Mouse (Mus musculus): ENCODE data around the gene Pitx1. TPM values are rescaled to one million over a fixed set of nuclear protein-coding genes. Genes with fewer than 3 reads are reported as not detected.

Pitx1 gene
- 0.36 TPM in 1 of 2 replicates, not detected in the other for polyA plus RNA-seq (2015; fragmentation: Nextera tagmentation; extraction: Ambion mirVana)

DNA sequence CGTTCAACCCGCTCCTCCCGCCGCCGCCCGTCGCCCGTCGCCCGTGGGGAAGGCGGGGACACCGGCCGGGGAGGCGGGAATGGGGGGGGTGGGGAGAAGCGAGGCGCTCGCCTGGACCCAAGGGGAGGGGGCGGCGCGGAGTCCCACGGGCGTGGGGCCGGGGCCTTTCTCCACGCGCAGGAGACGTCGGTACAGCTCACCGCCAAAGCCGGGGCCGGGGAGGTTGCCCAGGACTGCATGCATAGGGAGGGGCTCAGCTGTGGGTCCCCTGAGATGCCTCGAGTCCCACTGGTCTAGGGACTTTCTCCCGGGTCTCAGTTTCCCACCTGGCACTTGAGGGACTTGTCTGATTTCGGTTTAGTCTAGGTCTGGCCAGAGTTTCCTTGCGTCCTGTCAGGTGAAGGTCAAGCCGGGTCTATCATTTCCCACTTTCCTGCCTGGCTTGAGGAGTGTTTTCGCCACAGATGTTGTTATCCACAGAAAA, at the start of gene Pitx1:
Pitx1 (minus strand) TSS at position 51 of the 484 bp plus-strand sequence.
- H3K9me3 ChIP-seq (ENCODE audit: control insufficient read depth, low read length) = no peaks in the 10 kb centered on the region
- WGBS = 1% methylated on average over 23 of the region's 36 CpGs
- H3K4me2 ChIP-seq (ENCODE audit: low read length) = no peak within 1 kb of the TSS
- no peak for ATAC-seq
- H3K36me3 ChIP-seq (ENCODE audit: control insufficient read depth, insufficient read depth, low read length) = no peaks in the 10 kb centered on the region
- no peak within 1 kb of the TSS for H3K27ac ChIP-seq (ENCODE audit: low read depth, low read length)
- H3K4me1 ChIP-seq (ENCODE audit: control insufficient read depth, insufficient read depth, low read depth, low read length) = no peaks in the 10 kb centered on the region; the same call in 1 of the 2 replicates
- peaks cover 77% of the 10 kb centered on the region for H3K27me3 ChIP-seq (replicated peaks; ENCODE audit: control insufficient read depth, insufficient read depth, low read length)
- no peak within 1 kb of the TSS for H3K9ac ChIP-seq (ENCODE audit: low read depth, low read length)
- no peak within 1 kb of the TSS for H3K4me3 ChIP-seq (ENCODE audit: low read length)

DNA sequence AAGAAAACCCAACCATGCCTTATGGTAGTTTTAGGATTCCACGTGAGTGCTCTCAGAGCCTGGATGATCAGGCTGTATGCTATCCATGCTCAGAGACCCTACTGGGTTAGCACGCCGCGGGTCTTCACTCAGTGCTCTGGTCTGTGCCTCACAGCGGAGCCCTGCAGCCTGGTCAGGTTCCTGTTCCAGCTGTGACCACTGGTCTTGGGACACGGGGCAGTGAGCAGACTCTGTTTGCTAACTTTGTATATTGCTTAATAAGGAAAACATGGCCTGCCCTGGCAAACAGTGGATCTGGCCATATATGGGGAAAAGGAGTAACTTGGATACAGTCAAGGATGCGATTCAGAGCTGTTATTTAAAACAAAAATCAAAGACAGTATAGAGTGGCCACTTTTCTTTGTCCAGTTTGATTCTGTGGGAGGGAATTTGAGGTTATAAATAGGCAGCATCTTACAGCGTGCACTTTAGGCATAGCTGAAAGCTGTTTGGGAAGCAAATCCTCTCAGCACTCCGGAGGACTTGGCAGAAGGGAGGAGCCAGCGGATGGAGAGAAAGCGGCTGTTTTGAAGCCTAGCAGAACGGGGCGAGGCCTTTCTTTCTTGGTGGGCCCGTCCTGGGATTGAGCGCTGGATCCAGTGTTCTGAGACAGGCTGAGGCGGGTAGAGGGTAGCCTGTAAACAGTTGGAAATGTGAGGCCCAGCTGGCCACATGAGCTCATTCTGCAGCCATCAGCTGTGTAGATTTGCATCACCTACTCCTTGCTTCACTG, 45.6 kb upstream of the Pitx1 start:
- Histone ChIP-seq H3K4me1 (ENCODE audit: control insufficient read depth, insufficient read depth, low read depth, low read length) (no peaks in the 10 kb centered on the region; the same call in 1 of the 2 replicates), H3K4me3 (ENCODE audit: low read length) (no peak overlapping the region), H3K9me3 (ENCODE audit: control insufficient read depth, low read length) (no peaks in the 10 kb centered on the region), H3K9ac (ENCODE audit: low read depth, low read length) (no peak overlapping the region), H3K27ac (ENCODE audit: low read depth, low read length) (no peak overlapping the region), H3K27me3 (replicated peaks; ENCODE audit: control insufficient read depth, insufficient read depth, low read length) (no peaks in the 10 kb centered on the region), H3K4me2 (ENCODE audit: low read length) (no peak overlapping the region), H3K36me3 (ENCODE audit: control insufficient read depth, insufficient read depth, low read length) (no peaks in the 10 kb centered on the region)
- 57% methylated on average over 16 of the region's 16 CpGs for WGBS
- no peak for ATAC-seq

DNA sequence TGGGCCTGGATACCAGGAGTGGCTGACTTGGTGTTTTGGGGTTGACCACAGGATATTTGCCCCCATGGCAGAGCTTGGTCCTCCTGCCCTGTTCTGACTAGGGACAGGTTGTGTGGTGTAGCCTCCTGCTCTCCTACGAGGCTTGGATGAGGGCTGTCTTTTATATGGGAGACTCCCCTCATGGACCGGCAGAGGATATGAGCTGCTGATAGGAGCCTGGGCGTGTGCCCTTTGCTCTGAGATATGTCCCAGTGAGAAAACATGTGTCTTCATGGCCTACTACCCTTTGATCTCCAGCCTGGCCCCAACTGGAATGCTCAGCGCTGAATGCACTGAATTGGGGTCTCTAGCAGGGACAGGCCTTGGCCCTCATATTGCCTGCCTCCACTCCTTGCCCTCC, 42.4 kb upstream of the Pitx1 start:
- WGBS = 94% methylated on average over 4 of the region's 4 CpGs
- H3K4me1 ChIP-seq (ENCODE audit: control insufficient read depth, insufficient read depth, low read depth, low read length) = no peaks in the 10 kb centered on the region; the same call in 1 of the 2 replicates
- no peak for ATAC-seq
- H3K4me3 ChIP-seq (ENCODE audit: low read length) = no peak overlapping the region
- no peak overlapping the region for H3K27ac ChIP-seq (ENCODE audit: low read depth, low read length)
- H3K9ac ChIP-seq (ENCODE audit: low read depth, low read length) = no peak overlapping the region
- no peaks in the 10 kb centered on the region for H3K9me3 ChIP-seq (ENCODE audit: control insufficient read depth, low read length)
- no peaks in the 10 kb centered on the region for H3K36me3 ChIP-seq (ENCODE audit: control insufficient read depth, insufficient read depth, low read length)
- no peak overlapping the region for H3K4me2 ChIP-seq (ENCODE audit: low read length)
- H3K27me3 ChIP-seq (replicated peaks; ENCODE audit: control insufficient read depth, insufficient read depth, low read length) = no peaks in the 10 kb centered on the region

DNA sequence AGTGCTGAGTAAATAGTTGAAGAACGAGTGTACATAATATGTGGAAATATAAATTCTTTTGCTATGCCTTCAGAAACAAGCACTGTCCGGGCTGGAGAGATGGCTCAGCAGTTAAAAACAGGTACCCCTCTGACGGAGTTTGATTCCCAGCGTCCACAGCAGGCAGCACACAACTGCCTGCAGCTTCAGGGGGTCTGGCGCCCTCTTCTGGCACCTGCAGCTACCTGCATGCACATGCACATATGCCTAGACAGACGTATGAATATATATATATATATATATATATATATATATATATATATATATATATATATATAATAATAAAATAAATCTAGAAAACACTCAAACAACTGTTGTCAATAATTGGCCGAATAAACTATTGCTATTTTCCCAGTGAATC, 35.4 kb upstream of the Pitx1 start:
- no peaks in the 10 kb centered on the region for H3K36me3 ChIP-seq (ENCODE audit: control insufficient read depth, insufficient read depth, low read length)
- no peaks in the 10 kb centered on the region for H3K27me3 ChIP-seq (replicated peaks; ENCODE audit: control insufficient read depth, insufficient read depth, low read length)
- no peak overlapping the region for H3K4me2 ChIP-seq (ENCODE audit: low read length)
- ATAC-seq = no peak
- 0 out of 2 replicates have a peak, but pooled peaks cover 3% of the 10 kb centered on the region for H3K9me3 ChIP-seq (ENCODE audit: control insufficient read depth, low read length)
- no peak overlapping the region for H3K27ac ChIP-seq (ENCODE audit: low read depth, low read length)
- WGBS = 86% methylated on average over 7 of the region's 7 CpGs
- H3K9ac ChIP-seq (ENCODE audit: low read depth, low read length) = no peak overlapping the region
- no peaks in the 10 kb centered on the region for H3K4me1 ChIP-seq (ENCODE audit: control insufficient read depth, insufficient read depth, low read depth, low read length)
- H3K4me3 ChIP-seq (ENCODE audit: low read length) = no peak overlapping the region

DNA sequence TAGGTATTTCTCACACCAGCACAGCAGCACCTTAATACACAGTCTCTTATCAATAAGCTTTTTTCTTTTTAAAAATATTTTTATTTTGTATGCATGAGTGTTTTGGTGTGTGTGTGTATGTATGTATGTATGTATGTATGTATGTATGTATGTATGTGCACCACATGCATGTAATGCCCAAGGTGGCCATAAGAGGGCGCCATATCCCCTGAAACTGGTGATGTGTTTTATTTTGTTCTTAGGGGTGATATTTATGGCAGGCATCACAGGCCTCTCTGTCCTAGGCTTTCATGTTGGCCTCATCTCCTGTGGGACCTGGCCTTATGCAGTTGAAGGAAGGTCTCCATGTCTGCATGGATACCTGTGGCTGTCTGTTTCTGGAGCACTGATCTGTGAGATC, 34.0 kb upstream of the Pitx1 start:
- Histone ChIP-seq H3K4me1 (ENCODE audit: control insufficient read depth, insufficient read depth, low read depth, low read length) (no peaks in the 10 kb centered on the region), H3K4me2 (ENCODE audit: low read length) (no peak overlapping the region), H3K27me3 (replicated peaks; ENCODE audit: control insufficient read depth, insufficient read depth, low read length) (no peaks in the 10 kb centered on the region), H3K4me3 (ENCODE audit: low read length) (no peak overlapping the region), H3K27ac (ENCODE audit: low read depth, low read length) (no peak overlapping the region), H3K36me3 (ENCODE audit: control insufficient read depth, insufficient read depth, low read length) (no peaks in the 10 kb centered on the region), H3K9me3 (ENCODE audit: control insufficient read depth, low read length) (0 out of 2 replicates have a peak, but pooled peaks cover 3% of the 10 kb centered on the region), H3K9ac (ENCODE audit: low read depth, low read length) (no peak overlapping the region)
- 94% methylated on average over 1 of the region's 1 CpGs for WGBS
- ATAC-seq = no peak

DNA sequence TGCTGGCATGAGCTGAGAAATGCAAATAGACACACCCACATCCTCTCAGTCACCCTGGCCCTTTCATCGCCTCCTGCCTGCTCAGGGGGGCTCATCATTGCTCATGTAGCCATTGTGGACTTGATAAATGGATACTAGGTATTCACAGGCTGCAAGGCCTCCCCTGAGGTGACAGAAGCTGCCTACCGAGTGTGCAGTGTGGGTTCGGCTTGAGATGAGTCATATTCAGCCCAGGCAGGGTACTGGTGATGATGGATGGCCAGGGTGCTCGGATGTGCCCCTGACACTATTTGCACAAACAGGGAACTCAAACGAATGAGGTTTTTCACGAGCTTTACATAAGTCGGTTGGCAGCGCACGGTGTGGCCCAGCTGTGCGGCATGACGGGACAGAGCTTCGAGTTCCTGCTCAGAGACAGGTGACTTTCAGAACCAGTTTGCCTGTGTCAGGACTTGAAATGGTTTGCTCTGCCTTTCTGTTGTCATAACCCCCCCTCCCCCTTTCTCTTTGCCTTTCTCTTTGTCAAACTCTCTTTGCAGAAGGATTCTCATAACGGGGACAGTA, 31.6 kb upstream of the Pitx1 start:
- no peak overlapping the region for H3K27ac ChIP-seq (ENCODE audit: low read depth, low read length)
- WGBS = 52% methylated on average over 13 of the region's 13 CpGs
- H3K9ac ChIP-seq (ENCODE audit: low read depth, low read length) = no peak overlapping the region
- 0 out of 2 replicates have a peak, but pooled peaks cover 3% of the 10 kb centered on the region for H3K9me3 ChIP-seq (ENCODE audit: control insufficient read depth, low read length)
- no peaks in the 10 kb centered on the region for H3K4me1 ChIP-seq (ENCODE audit: control insufficient read depth, insufficient read depth, low read depth, low read length)
- no peaks in the 10 kb centered on the region for H3K27me3 ChIP-seq (replicated peaks; ENCODE audit: control insufficient read depth, insufficient read depth, low read length)
- no peak for ATAC-seq
- no peak overlapping the region for H3K4me2 ChIP-seq (ENCODE audit: low read length)
- no peaks in the 10 kb centered on the region for H3K36me3 ChIP-seq (ENCODE audit: control insufficient read depth, insufficient read depth, low read length)
- H3K4me3 ChIP-seq (ENCODE audit: low read length) = no peak overlapping the region

DNA sequence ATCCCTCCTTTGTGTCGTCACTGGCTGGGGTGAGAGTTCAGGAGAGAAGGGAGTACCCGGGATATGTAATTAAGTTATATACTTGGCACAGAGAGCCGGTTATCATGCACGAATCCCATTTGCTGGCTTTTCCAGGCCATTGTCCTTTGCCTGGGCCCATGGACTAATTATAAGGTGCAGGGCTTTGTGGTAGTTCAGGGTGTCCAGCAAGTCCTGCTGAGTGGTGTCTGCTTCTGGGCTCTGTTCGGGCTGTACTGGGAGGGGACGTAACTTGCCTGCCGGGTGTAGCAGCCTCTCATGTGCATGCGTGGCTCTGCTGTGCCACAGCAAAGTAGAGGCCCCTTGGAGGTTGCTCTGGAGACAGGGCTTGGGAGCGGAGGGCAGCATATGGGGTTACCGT, 24.5 kb upstream of the Pitx1 start:
- no peak overlapping the region for H3K9ac ChIP-seq (ENCODE audit: low read depth, low read length)
- H3K27ac ChIP-seq (ENCODE audit: low read depth, low read length) = no peak overlapping the region
- H3K4me2 ChIP-seq (ENCODE audit: low read length) = no peak overlapping the region
- H3K4me3 ChIP-seq (ENCODE audit: low read length) = no peak overlapping the region
- 59% methylated on average over 10 of the region's 10 CpGs for WGBS
- H3K36me3 ChIP-seq (ENCODE audit: control insufficient read depth, insufficient read depth, low read length) = no peaks in the 10 kb centered on the region
- no peaks in the 10 kb centered on the region for H3K4me1 ChIP-seq (ENCODE audit: control insufficient read depth, insufficient read depth, low read depth, low read length)
- ATAC-seq = no peak
- H3K27me3 ChIP-seq (replicated peaks; ENCODE audit: control insufficient read depth, insufficient read depth, low read length) = peaks cover 11% of the 10 kb centered on the region
- H3K9me3 ChIP-seq (ENCODE audit: control insufficient read depth, low read length) = no peaks in the 10 kb centered on the region

DNA sequence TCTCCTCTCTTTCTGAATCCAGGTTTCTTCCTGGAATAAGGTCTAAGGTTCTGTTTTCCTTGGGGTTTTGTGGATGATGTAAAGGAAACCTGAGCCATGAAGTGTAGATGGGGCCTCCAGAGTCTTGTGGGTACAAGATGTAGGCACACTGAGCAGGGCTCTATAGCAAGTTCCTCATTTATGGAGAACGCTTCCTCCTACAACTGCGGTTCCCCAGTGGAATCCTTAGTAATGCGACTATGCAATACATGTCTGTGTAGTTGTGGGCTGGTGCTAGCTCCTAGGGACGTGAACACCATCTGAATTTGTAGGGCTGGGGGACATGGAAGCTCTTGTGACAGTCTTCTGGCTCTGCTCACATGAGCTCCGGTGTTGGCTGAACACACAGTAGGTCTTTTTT, 22.5 kb upstream of the Pitx1 start:
- H3K27ac ChIP-seq (ENCODE audit: low read depth, low read length) = no peak overlapping the region
- peaks cover 18% of the 10 kb centered on the region for H3K27me3 ChIP-seq (replicated peaks; ENCODE audit: control insufficient read depth, insufficient read depth, low read length)
- H3K4me1 ChIP-seq (ENCODE audit: control insufficient read depth, insufficient read depth, low read depth, low read length) = no peaks in the 10 kb centered on the region
- ATAC-seq = no peak
- H3K9ac ChIP-seq (ENCODE audit: low read depth, low read length) = no peak overlapping the region
- H3K36me3 ChIP-seq (ENCODE audit: control insufficient read depth, insufficient read depth, low read length) = no peaks in the 10 kb centered on the region
- H3K4me2 ChIP-seq (ENCODE audit: low read length) = no peak overlapping the region
- WGBS = 89% methylated on average over 5 of the region's 5 CpGs
- H3K9me3 ChIP-seq (ENCODE audit: control insufficient read depth, low read length) = no peaks in the 10 kb centered on the region
- no peak overlapping the region for H3K4me3 ChIP-seq (ENCODE audit: low read length)

DNA sequence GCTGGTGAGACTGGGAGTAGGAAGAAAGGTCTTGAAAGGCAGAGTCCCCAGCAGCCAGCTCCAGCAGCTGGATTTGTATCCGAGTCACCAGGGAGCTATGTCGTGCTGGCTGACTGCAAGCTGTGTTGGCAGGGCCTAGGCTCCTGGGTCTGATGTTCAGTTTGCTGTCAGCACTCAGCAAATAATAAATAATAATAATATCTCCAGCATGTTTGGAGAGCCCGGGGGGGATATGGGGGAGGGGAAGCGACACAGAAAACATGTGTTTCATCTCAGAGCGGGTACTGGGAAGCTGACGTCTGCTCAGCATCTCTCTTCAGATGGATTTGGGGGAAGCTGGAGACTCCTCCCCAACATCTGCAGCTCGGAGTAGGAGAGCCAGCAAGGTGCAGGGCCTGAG, 19.8 kb upstream of the Pitx1 start:
- 54% methylated on average over 7 of the region's 7 CpGs for WGBS
- peaks cover 17% of the 10 kb centered on the region for H3K27me3 ChIP-seq (replicated peaks; ENCODE audit: control insufficient read depth, insufficient read depth, low read length)

More for the DNA sequence above, 19.8 kb upstream of the Pitx1 start:
- H3K4me3 ChIP-seq (ENCODE audit: low read length) = no peak overlapping the region
- no peaks in the 10 kb centered on the region for H3K36me3 ChIP-seq (ENCODE audit: control insufficient read depth, insufficient read depth, low read length)
- no peak overlapping the region for H3K27ac ChIP-seq (ENCODE audit: low read depth, low read length)
- no peak overlapping the region for H3K4me2 ChIP-seq (ENCODE audit: low read length)
- no peak overlapping the region for H3K9ac ChIP-seq (ENCODE audit: low read depth, low read length)
- no peak for ATAC-seq
- H3K4me1 ChIP-seq (ENCODE audit: control insufficient read depth, insufficient read depth, low read depth, low read length) = no peaks in the 10 kb centered on the region
- no peaks in the 10 kb centered on the region for H3K9me3 ChIP-seq (ENCODE audit: control insufficient read depth, low read length)
